Mouse (Mus musculus): ENCODE measurements around the gene Rapgef3.

Gene Rapgef3

DNA sequence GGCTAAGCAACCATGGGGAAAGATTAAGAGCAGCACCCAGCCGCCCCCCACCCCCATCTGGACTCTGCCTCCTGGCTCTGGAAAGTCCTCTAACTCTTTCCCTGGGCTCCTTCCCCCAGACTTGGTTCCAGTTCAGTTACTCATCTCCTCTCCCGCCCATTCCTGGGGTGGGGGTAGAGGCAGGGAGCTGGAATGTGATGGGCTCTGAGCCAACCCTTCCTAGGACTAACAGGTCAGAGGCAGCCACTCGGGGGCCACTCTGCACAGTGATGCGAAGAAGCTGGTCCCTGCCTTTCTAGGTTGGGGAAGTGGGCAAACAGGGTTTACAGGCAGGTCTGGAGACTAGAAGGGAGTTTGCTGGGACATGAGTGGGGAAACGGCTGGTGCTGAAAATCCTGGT is 5.3 kb upstream of the Rapgef3 start:
- peak; percentile 71 for DNase-seq (ENCODE audit: low spot score)

DNA sequence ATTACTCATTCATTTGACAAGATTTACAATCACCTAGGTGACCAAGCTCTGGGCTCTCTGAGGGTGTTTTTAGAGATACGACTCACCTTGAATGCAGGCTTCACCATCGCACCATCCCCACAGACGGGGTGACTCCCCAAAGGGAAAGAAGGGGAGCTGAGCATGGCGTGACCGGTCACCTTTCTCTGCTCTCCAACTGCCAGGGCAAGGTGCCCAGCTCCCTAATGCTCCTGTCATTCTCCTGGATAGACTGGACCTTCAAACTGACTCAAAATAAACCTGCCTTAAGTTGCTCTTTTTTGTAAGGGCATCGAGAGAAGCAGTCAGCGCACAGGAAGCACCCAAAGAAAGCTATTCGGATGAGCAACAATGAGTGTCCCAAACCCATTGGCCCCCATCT is 2.5 kb upstream of the Rapgef3 start:
- DNase-seq (ENCODE audit: low spot score): no peak

GRCm38 (mm10) chr15:97768192-97768591 is 420 bp upstream of the Rapgef3 start:
- DNase-seq (ENCODE audit: low spot score): no peak

DNA sequence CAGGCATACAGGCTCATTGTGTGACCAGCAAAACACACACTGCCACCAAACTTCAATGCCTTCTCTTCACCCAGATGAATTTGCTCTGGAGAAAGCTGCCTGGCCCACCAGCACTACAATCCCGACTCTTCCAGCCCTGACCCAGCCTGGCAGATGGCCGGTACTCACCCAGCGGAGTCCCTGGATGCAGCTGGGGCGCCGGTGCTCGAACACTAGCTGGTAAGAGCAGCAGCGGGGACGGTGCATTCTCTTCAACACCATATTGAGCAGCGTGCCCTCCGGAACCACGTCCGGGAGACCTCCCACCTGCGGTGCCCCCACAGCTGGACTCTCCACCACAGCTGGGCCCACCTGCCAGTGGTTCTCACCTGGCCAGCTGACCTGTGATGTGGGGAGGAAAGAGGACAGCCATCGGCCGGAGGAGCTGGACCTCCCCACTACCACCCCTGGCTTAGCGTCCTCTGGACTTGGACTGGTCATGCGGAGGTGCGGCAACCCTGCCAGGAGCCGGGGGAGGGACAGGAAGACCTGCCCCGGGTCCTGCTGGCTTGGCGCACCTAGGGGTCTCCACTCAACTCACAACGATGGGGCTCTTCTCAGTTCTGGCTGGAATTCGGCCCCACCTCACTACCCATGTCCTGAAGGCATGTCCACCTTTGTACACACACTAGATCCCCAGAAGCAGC is 1.0 kb downstream of the Rapgef3 start:
- DNase-seq (ENCODE audit: low spot score): no peak

DNA sequence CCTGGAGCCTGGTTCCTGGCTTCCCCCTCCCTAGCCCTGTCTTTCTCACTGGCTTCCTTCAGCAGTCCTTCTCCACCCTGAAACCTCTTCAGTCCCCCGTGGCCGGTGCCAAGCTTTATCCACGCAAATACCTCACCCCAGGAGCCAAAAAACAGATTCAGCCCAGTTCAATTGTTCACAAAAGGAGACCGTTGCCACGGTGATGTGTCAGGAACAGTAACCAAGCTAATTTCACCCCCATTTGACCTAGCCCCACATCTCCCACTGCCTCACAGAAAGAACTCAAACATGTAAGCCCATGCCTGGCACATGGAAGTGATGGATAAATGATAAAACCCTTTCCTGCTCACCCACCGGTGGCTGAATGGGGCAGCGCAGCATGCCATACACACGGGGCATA is 1.6 kb downstream of the Rapgef3 start:
- DNase-seq (ENCODE audit: low spot score): no peak

GRCm38 (mm10) chr15:97765090-97765794 is 2.5 kb downstream of the Rapgef3 start:
- no peak for DNase-seq (ENCODE audit: low spot score)

DNA sequence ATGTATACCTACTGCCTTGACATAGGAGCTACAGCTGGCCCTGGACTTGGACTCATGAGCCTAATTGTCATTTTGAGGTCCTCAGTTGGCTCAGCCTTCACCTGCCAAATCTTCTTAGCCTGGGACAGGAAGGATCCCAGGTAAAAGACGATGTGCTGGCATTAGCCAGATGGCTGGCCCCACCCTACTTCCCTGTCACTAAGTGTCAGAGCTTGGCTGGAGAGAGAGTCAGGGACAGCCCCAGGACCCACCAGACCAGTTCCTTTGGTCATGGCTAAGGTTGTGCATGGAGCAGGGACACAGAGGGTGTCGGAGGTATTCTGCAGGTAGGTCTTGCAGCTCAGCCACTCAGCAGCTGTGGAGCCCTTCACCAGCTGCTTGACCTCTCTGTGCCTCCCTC is 3.2 kb downstream of the Rapgef3 start:
- no peak for DNase-seq (ENCODE audit: low spot score)

GRCm38 (mm10) chr15:97763256-97764049 is 4.3 kb downstream of the Rapgef3 start:
- DNase-seq (ENCODE audit: low spot score): no peak

DNA sequence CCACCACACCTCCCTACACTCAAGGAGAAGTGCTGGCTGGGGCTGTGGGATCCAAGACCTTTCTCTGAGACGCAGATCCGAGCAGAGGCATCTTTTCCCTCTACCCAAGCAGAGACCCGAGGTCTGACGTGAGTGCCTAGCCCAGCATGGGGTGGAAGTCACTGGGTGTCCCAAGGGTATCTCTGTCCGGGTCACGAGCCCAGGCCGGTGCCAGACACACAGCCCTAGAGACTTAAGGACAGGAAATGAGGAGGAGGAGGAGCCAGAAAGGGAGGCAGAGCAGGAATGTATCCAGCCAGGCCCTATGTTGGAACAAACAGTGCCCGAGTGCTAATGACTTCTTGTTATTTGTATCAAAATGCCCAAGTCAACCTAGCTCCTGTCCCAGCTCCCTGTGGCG is 5.0 kb downstream of the Rapgef3 start:
- no peak for DNase-seq (ENCODE audit: low spot score)

DNA sequence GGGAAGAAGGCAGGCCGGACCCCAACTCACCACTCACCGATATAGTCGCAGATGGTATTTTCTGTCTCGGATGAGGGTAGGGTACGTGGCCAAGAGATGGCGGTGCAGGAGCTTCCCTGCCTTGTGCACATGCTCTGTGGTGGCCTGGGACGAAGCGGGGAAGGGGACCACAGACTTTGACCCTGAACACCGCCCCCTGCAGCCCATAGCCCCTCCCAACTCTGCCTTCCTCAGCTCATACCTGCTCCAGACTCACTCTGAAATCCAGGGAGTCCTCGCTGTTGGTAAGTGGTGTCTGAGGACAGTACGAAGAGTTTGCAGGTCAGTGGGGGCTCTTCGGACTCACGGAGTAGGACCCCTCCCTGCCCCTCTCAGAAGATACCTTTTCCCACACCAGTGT is 6.3 kb downstream of the Rapgef3 start:
- DNase-seq (ENCODE audit: low spot score): no peak

DNA sequence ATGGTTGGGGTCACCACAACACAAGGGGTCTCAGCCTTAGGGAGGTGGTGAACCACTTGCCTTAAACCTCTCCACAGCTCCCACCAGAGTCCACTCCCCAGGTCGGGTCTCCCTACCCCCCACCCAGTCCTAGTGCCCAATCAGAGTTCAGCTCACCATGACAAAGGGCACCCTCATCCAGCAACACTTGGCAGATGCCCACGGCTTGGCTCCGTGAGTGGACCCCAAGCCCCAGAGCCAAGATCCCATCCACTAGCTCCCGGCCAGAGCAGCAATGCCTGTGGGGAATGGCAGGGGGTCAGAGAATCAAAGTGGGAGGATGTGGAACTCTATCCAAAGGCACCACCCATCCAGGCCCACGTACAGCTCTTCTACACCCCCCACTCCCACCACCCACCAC is 6.8 kb downstream of the Rapgef3 start:
- DNase-seq (ENCODE audit: low spot score): no peak

- DNase-seq (ENCODE audit: low spot score): no peak
Measured at GRCm38 (mm10) chr15:97760006-97760405, 7.8 kb downstream of the Rapgef3 start.

DNA sequence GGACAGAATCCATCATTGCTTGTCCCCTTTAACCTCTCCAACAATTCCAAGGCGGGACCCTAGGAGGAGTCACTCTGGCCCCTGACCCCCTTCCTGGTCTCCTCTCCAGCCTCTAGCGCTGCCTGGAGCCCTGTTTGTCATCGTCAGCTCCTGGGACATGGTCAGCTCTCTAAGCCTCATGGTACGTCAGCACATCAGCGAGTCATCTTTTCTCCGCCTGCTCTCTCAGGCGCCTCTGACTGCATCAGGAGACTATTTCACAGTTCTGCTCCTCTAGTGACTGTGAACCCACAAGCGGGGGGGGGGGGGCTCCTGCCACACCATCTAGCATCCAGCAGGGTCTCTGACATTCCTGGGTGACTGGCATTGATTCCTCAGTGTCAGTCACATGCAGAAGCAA is 12.4 kb downstream of the Rapgef3 start:
- DNase-seq (ENCODE audit: low spot score): no peak

GRCm38 (mm10) chr15:97754476-97754875 is 13.3 kb downstream of the Rapgef3 start:
- no peak for DNase-seq (ENCODE audit: low spot score)

DNA sequence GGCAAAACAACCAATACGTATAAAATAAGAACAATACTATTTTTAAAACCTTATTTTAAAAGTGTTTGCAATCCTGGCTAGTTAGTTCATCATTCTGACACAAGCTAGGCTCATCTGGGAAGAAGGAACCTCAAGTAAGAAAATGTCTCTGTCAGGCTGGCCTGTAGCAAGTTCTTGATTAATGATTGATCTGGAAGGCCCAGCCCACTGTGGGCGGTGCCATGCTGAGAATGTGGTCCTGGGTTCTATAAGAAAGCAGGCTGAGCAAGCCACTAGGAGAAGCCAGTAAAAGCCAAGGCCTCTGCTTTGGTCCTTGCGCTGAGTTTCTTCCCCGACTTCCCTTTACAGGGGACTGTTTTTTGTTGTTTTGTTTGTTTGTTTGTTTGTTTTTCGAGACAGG is 15.3 kb downstream of the Rapgef3 start:
- no peak for DNase-seq (ENCODE audit: low spot score)

- DNase-seq (ENCODE audit: low spot score): no peak
Measured at GRCm38 (mm10) chr15:97751676-97752075, 16.1 kb downstream of the Rapgef3 start.

DNA sequence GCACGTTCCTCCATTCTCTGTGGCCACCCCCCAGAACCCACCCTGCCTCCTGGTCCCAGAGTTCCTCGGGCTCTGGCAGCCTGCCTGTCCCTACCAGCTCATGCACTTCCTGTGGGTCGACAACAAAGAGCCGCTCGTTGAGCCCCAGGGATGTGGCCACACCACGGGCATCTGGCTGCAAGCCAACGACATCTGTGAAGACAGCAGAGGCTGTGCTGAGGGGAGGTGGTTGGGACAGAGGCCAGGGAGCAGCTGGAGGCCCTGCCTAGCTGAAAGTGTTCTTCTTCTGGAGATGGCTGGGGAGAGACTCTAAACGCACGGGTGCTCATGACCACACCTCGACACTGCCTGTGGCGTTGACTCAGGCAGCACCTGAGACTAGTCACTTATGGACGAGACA is 17.1 kb downstream of the Rapgef3 start:
- peak; percentile 85 for DNase-seq (ENCODE audit: low spot score)

DNA sequence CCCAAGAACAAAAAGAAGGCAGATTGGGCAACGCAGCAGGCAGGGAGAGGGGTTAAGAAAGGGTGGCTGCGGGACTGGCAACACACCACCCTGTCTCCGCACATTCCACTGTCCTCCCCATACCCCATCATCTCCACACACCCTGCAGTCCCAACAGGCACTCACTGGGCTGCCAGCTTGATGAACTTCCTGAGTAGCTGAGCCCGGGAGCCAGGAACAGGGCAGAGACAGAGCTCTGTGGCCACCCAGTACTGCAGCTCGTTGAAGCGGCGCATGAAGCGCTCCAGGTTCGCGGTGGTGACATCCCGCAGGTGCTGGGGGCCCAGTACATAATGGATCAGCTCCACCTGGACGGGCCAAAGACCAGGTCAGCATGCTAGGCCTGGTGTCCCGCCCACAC is 17.9 kb downstream of the Rapgef3 start:
- no peak for DNase-seq (ENCODE audit: low spot score)

- no peak for DNase-seq (ENCODE audit: low spot score)
Measured at GRCm38 (mm10) chr15:97749397-97749796, 18.4 kb downstream of the Rapgef3 start.

DNA sequence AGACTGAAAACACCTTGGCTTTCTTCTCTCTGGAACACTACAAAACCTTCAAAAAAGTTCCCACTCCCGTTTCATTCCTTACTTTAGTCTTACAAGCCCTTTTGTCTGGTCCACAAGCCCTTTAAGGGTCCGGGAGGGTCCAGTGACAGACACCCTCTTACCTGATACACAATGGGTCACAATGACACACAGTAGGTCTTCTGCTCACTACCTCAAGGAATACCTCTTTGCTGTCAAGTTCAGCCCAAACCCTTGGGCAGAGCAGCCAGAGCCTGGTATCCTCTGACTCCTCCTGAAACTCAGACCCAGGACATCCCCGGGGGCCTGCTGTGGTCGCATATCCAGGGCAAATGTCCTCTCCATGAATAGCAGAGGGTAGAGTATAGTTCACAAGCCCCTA is 18.8 kb downstream of the Rapgef3 start:
- DNase-seq (ENCODE audit: low spot score): no peak

DNA sequence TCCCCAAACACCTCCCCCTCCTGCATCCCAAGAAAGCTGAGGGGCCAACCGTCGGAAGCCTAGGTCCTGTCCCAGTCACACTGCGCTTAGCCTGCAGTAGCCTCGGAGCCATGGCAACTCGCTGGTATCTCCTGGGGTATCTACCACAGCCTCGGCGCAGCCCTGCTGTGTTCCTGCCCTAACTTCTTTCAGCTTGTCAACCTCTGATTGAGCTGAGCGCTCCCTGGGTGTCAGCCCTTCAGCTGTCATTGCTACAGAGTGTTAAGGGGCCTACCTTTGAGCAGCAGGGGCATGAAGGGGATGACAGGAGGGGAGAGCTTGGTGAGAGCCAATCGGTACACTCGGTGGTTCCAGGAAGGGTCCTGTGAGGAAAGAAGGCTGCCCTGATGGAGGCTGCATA is 19.5 kb downstream of the Rapgef3 start:
- DNase-seq (ENCODE audit: low spot score): no peak

DNA sequence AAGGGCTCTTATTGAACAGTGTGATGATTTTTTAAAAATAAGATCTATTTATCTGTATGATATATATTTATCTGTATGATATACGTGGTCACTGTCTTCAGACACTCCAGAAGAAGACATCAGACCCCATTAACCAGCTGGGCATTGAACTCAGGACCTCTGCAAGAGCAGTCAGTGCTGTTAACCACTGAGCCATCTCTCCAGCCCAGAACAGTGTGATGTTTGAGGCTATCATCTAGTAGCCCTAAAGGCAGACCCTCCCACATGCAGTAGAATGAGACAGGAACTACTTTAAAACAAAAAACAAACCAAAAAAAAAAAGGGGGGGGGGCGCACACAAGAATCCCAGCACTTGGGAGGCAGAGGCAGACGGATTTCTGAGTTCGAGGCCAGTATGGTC is 20.3 kb downstream of the Rapgef3 start:
- no peak for DNase-seq (ENCODE audit: low spot score)

DNA sequence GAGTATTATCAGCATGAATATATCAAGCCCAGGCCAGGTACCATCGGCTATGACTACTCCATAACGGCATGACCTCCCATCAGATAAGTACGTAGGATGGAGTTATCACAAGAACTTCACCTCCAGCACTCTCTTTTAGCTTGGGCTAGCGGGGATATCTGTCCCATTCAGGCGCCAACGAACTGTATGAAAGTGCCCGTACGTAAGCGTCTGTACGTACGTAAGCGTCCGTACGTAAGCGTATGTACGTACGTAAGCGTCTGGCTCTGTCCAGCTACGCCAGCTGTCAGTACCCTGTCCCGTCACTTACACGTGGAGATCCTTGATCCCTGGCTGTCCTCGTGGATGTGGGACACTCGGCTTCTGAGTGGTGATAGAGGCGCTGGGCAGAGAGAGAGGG is 21.0 kb downstream of the Rapgef3 start:
- DNase-seq (ENCODE audit: low spot score): no peak

Data from adipocyte (in vitro differentiated cells).